Mouse (Mus musculus): ENCODE measurements around the gene Prkcb. TPM values are rescaled to one million over a fixed set of nuclear protein-coding genes. Genes with fewer than 3 reads are reported as not detected.

Gene Prkcb
- total and polyA plus RNA-seq, 3 experiments, result 3.6 to 4.5 (median 3.8) TPM

DNA sequence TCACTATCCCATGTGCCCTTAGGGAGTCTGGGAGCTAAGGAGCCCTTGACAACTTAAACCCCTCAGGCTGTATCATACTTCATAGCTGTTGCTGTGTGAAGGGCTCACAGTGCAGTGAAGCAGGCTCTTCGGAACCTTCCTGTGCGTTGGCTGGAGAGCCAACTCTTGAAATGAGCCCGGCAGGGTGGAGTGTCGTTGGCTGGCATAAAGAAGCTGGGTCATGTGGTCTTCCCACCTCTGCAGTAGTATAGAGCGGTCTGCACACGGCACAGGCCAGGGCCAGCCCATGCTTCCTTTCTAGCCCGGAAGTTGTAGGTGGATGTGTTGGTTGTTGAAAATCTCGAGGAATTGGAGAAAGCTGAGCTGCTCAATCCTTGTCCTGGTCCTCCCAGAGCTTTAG, 179.3 kb downstream of the Prkcb start:
- Histone ChIP-seq H3K4me1 (ENCODE audit: control insufficient read depth, insufficient read depth, low read length) (peaks cover 9% of the 10 kb centered on the region), H3K36me3 (ENCODE audit: control insufficient read depth, insufficient read depth, low read length) (no peaks in the 10 kb centered on the region), H3K27me3 (ENCODE audit: control insufficient read depth, insufficient read depth, low read length) (no peaks in the 10 kb centered on the region), H3K4me3 (no peak overlapping the region), H3K27ac (no peak overlapping the region), H3K79me2 (replicated peaks; ENCODE audit: control insufficient read depth, insufficient read depth, low read length) (no peaks in the 10 kb centered on the region), H3K9ac (ENCODE audit: low read depth, low read length) (no peak overlapping the region)
- DNase-seq, result no peak
- 69% methylated on average over 8 of the region's 8 CpGs for WGBS
- intact Hi-C loops (cut with DNase I), result no loop called here
- TF ChIP-seq CTCF (IDR thresholded peaks at IDR 0.05) (no peak), EP300 (IDR thresholded peaks at IDR 0.05; ENCODE audit: insufficient read depth, low read depth, low read length) (no peak), POLR2A (IDR thresholded peaks at IDR 0.05; ENCODE audit: insufficient read depth, low read depth, low read length) (no peak)

DNA sequence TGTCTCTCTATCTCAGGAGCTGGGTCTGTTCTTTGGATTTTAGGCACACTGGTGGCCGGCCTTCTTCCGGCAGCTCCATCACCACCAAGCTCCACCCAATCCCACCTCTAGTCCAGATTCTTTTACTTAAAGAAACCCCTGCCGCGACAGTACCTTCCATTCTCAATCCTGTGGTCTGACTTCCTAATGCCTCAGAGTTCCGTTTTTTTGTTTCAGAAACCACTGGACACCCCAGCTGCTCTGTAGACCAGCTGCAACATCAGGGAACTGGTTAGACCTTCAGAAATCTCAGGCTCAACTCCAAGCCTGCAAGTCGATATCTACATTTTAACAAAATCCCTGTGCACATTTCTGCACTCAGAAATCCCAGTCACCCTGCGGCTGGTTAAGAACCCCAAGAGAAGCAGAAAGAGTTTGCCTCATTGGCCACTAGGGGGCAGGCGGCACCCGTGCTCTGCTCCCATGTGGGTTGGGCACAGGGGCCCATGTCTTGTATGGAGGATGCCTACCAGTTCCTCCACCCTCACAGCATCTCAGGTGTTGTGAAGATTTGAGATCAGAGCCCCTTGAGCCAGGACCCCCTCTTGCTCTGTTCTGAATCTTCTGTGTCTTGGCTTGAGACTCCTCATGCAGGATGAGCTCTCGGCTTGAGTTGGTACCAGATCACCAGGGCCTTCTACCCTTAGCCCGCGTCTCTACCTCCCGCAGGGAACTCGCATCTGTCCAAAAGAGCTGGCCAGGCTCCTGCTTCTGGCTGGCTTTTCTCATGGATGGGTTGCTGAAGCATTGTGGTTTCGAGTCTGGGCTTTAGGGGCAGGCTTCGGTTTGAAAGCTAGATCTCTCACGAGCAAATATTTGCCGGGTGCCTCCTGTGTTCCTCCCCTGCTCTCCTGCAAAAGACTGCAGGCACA, 182.1 kb downstream of the Prkcb start:
- 56% methylated on average over 18 of the region's 18 CpGs for whole genome bisulfite sequencing
- Histone ChIP-seq H3K4me3 (no peak overlapping the region), H3K9ac (ENCODE audit: low read depth, low read length) (no peak overlapping the region), H3K4me1 (ENCODE audit: control insufficient read depth, insufficient read depth, low read length) (peaks cover 9% of the 10 kb centered on the region), H3K27ac (no peak overlapping the region), H3K27me3 (ENCODE audit: control insufficient read depth, insufficient read depth, low read length) (no peaks in the 10 kb centered on the region), H3K79me2 (replicated peaks; ENCODE audit: control insufficient read depth, insufficient read depth, low read length) (no peaks in the 10 kb centered on the region), H3K36me3 (ENCODE audit: control insufficient read depth, insufficient read depth, low read length) (no peaks in the 10 kb centered on the region)
- TF ChIP-seq POLR2A (IDR thresholded peaks at IDR 0.05; ENCODE audit: insufficient read depth, low read depth, low read length) (no peak), CTCF (IDR thresholded peaks at IDR 0.05) (peak; percentile 95), EP300 (IDR thresholded peaks at IDR 0.05; ENCODE audit: insufficient read depth, low read depth, low read length) (0 out of 2 replicates have a peak, but pooled peaks have one; percentile 34)
- peak; percentile 59 to 72 for DNase-seq
- intact Hi-C loops (cut with DNase I), result loop anchor here (1.0 to 10.0 kb wide), 4 partner anchors 97 to 450 kb away; partner anchors contain the start of gene Cacng3

GRCm38 (mm10) chr7:122472223-122472622, 183.7 kb downstream of the Prkcb start:
- Histone ChIP-seq H3K9ac (ENCODE audit: low read depth, low read length) (no peak overlapping the region), H3K36me3 (ENCODE audit: control insufficient read depth, insufficient read depth, low read length) (no peaks in the 10 kb centered on the region), H3K79me2 (replicated peaks; ENCODE audit: control insufficient read depth, insufficient read depth, low read length) (no peaks in the 10 kb centered on the region), H3K27me3 (ENCODE audit: control insufficient read depth, insufficient read depth, low read length) (no peaks in the 10 kb centered on the region), H3K4me1 (ENCODE audit: control insufficient read depth, insufficient read depth, low read length) (peaks cover 9% of the 10 kb centered on the region; the same call in 1 of the 2 replicates), H3K4me3 (no peak overlapping the region), H3K27ac (no peak overlapping the region; the same call in 1 of the 2 replicates)
- intact Hi-C loops (cut with DNase I), result loop anchor here (5.0 to 10.0 kb wide), 3 partner anchors 95 to 350 kb away; partner anchors contain the start of gene Cacng3
- WGBS, result 39% methylated on average over 5 of the region's 5 CpGs
- DNase-seq, result peak; percentile 43 to 65
- TF ChIP-seq CTCF (IDR thresholded peaks at IDR 0.05), result no peak
- TF ChIP-seq EP300 (IDR thresholded peaks at IDR 0.05; ENCODE audit: insufficient read depth, low read depth, low read length), result 0 out of 2 replicates have a peak, but pooled peaks have one; percentile 53

GRCm38 (mm10) chr7:122475038-122475437, 186.5 kb downstream of the Prkcb start:
- intact Hi-C loops (cut with DNase I), result loop anchor here (10.0 kb wide), 1 partner anchor 200 kb away; the partner anchor contains the start of gene Cacng3

GRCm38 (mm10) chr7:122476697-122477096, 188.1 kb downstream of the Prkcb start:
- no peak for DNase-seq
- WGBS, result 83% methylated on average over 6 of the region's 6 CpGs
- no peak for TF ChIP-seq POLR2A (IDR thresholded peaks at IDR 0.05; ENCODE audit: insufficient read depth, low read depth, low read length)
- no peak for TF ChIP-seq EP300 (IDR thresholded peaks at IDR 0.05; ENCODE audit: insufficient read depth, low read depth, low read length)
- TF ChIP-seq CTCF (IDR thresholded peaks at IDR 0.05), result no peak
- Histone ChIP-seq H3K27me3 (ENCODE audit: control insufficient read depth, insufficient read depth, low read length) (peaks cover 2% of the 10 kb centered on the region; the same call in 1 of the 2 replicates), H3K79me2 (replicated peaks; ENCODE audit: control insufficient read depth, insufficient read depth, low read length) (no peaks in the 10 kb centered on the region), H3K4me1 (ENCODE audit: control insufficient read depth, insufficient read depth, low read length) (peaks cover 6% of the 10 kb centered on the region; the same call in 1 of the 2 replicates), H3K36me3 (ENCODE audit: control insufficient read depth, insufficient read depth, low read length) (no peaks in the 10 kb centered on the region), H3K9ac (ENCODE audit: low read depth, low read length) (no peak overlapping the region), H3K27ac (no peak overlapping the region), H3K4me3 (no peak overlapping the region)
- intact Hi-C loops (cut with DNase I), result loop anchor here (10.0 kb wide), 1 partner anchor 198 kb away; the partner anchor contains the start of gene Cacng3

More at GRCm38 (mm10) chr7:122475038-122475437, 186.5 kb downstream of the Prkcb start:
- H3K27me3 ChIP-seq (ENCODE audit: control insufficient read depth, insufficient read depth, low read length), result peaks cover 2% of the 10 kb centered on the region; the same call in 1 of the 2 replicates
- TF ChIP-seq EP300 (IDR thresholded peaks at IDR 0.05; ENCODE audit: insufficient read depth, low read depth, low read length) (no peak), POLR2A (IDR thresholded peaks at IDR 0.05; ENCODE audit: insufficient read depth, low read depth, low read length) (no peak), CTCF (IDR thresholded peaks at IDR 0.05) (no peak)
- no peak overlapping the region for H3K27ac ChIP-seq
- no peak overlapping the region for H3K9ac ChIP-seq (ENCODE audit: low read depth, low read length)
- H3K4me1 ChIP-seq (ENCODE audit: control insufficient read depth, insufficient read depth, low read length), result peaks cover 9% of the 10 kb centered on the region; the same call in 1 of the 2 replicates
- no peak for DNase-seq
- no peaks in the 10 kb centered on the region for H3K79me2 ChIP-seq (replicated peaks; ENCODE audit: control insufficient read depth, insufficient read depth, low read length)
- no peak overlapping the region for H3K4me3 ChIP-seq
- no peaks in the 10 kb centered on the region for H3K36me3 ChIP-seq (ENCODE audit: control insufficient read depth, insufficient read depth, low read length)

Data from heart, adult 2 months (tissue).